Mouse (Mus musculus): ENCODE data around the gene Sapcd1. TPM values are rescaled to one million over a fixed set of nuclear protein-coding genes. Genes with fewer than 3 reads are reported as not detected.
"Not testable (repeated sequence)": the region's sequence is repeated elsewhere in the genome, so short reads cannot be mapped to it uniquely, and the experiment has no call there.

Sapcd1 gene
- polyA plus RNA-seq, 1 experiment from 2014 or later = 6.8 TPM

DNA sequence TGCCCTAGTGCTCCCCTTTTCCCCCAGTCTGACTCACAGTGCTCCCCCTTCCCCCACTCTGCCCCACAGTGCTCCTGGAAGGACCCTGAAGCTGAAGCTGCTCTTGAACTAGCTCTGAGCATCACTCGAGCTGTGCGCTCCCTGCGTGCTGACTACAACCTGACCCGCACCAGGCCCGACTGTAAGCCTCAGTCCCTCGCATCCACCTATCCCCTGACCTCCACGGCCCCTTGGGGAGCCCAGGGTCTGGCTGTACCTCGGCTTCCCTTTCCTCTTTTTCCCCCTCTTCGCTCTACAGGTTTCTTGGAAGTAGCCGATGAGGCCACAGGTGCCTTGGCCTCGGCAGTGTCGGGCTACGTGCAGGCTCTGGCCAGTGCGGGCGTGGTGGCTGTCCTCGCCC, 12.5 kb downstream of the Sapcd1 start:
- 94% methylated on average over 16 of the region's 16 CpGs for WGBS

DNA sequence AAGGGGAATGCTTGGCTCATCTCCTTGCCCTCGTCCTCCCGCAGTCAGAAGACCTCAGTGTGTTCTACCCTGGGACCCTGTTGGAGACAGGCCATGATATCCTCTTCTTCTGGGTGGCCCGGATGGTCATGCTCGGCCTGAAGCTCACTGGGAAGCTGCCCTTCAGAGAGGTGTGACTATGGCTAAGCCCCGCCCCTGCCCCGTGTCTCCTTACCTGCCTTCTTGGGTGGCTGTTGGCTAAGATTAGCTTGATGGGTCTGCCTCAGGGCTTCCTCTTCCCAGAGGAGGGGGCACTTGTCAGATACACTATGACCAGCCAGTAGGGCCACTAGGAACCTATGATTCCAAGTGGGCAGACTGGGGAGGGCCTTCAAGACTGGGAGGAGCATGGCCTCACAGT, 14.6 kb downstream of the Sapcd1 start:
- Histone ChIP-seq H3K27ac (replicated peaks) (no peak overlapping the region), H3K27me3 (no peaks in the 10 kb centered on the region), H3K36me3 (peaks cover 92% of the 10 kb centered on the region), H3K4me1 (no peaks in the 10 kb centered on the region), H3K9me3 (no peaks in the 10 kb centered on the region), H3K9ac (replicated peaks) (no peak overlapping the region), H3K4me3 (no peak overlapping the region), H3K4me2 (replicated peaks) (no peak overlapping the region)
- 88% methylated on average over 6 of the region's 6 CpGs for WGBS
- ATAC-seq (ENCODE audit: low FRiP score, low read depth) = no peak

More for the DNA sequence above, 12.5 kb downstream of the Sapcd1 start:
- Histone ChIP-seq H3K4me1 (no peaks in the 10 kb centered on the region), H3K9ac (replicated peaks) (no peak overlapping the region), H3K4me2 (replicated peaks) (no peak overlapping the region), H3K36me3 (peaks cover 71% of the 10 kb centered on the region), H3K4me3 (no peak overlapping the region), H3K27me3 (no peaks in the 10 kb centered on the region), H3K27ac (replicated peaks) (no peak overlapping the region), H3K9me3 (no peaks in the 10 kb centered on the region)
- no peak for ATAC-seq (ENCODE audit: low FRiP score, low read depth)

DNA sequence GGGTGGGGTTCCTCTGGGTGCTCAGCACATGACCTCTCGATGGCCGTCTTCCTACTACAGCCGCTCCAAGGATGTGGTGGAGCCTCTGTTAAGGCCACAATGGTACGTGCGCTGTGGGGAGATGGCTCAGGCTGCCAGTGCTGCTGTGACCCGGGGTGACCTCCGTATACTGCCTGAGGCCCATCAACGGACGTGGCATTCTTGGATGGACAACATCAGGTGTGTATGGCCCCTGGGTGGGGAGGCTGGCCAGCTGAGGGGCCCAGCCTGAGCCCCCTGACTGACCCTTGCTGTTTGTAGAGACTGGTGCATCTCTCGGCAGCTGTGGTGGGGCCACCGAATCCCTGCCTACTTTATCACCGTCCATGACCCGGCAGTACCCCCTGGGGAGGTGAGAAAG, 15.4 kb downstream of the Sapcd1 start:
- Histone ChIP-seq H3K4me1 (no peaks in the 10 kb centered on the region), H3K27me3 (no peaks in the 10 kb centered on the region), H3K4me3 (no peak overlapping the region), H3K9ac (replicated peaks) (no peak overlapping the region), H3K36me3 (peaks cover 99% of the 10 kb centered on the region), H3K4me2 (replicated peaks) (no peak overlapping the region), H3K27ac (replicated peaks) (no peak overlapping the region), H3K9me3 (no peaks in the 10 kb centered on the region)
- 93% methylated on average over 13 of the region's 13 CpGs for WGBS
- ATAC-seq (ENCODE audit: low FRiP score, low read depth) = no peak

DNA sequence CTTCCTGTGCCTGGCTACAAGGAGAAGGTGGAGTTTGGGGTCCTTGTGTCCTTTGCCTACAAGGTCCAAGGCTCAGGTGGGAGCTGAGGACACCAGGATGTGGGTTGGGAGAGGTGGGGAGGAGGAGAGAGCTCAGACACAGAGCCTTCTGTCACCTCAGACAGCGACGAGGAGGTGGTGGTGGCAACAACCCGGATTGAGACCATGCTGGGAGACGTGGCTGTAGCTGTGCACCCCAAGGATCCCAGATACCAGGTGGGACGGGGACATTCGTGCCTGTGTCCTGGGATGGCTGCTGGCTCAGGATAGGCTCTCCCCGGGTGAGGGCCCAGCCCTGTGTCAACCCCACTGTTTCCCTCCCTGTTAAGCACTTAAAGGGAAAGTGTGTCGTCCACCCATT, 16.4 kb downstream of the Sapcd1 start:
- H3K9me3 ChIP-seq = no peaks in the 10 kb centered on the region
- H3K9ac ChIP-seq (replicated peaks) = no peak overlapping the region
- ATAC-seq (ENCODE audit: low FRiP score, low read depth) = no peak
- WGBS = 96% methylated on average over 8 of the region's 8 CpGs
- peaks cover 100% of the 10 kb centered on the region for H3K36me3 ChIP-seq
- no peak overlapping the region for H3K4me3 ChIP-seq
- no peaks in the 10 kb centered on the region for H3K4me1 ChIP-seq
- H3K4me2 ChIP-seq (replicated peaks) = no peak overlapping the region
- H3K27ac ChIP-seq (replicated peaks) = no peak overlapping the region
- H3K27me3 ChIP-seq = no peaks in the 10 kb centered on the region

DNA sequence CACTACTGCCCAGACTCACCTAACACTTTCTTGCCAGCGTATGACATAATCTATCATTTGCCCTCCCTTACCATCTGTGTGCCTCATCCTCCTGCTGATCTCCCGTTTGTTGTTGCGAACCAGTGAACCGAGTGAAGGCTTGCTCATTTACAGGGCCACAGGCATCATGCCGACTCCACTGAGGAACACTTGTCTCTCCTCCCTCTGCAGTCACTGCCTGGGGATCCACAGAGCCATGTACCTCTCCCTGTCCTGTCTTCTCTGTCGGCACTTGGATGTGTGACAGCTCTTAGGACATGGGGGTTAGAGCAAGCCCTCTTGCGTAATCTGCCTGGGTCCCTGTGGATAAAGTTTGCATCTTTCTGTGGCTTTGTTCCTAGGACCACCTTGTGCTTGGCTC, 18.2 kb downstream of the Sapcd1 start:
- H3K27ac ChIP-seq (replicated peaks) = no peak overlapping the region
- H3K9me3 ChIP-seq = no peaks in the 10 kb centered on the region
- no peaks in the 10 kb centered on the region for H3K4me1 ChIP-seq
- no peak overlapping the region for H3K4me2 ChIP-seq (replicated peaks)
- H3K4me3 ChIP-seq = no peak overlapping the region
- H3K9ac ChIP-seq (replicated peaks) = no peak overlapping the region
- H3K27me3 ChIP-seq = no peaks in the 10 kb centered on the region
- H3K36me3 ChIP-seq = peaks cover 98% of the 10 kb centered on the region
- no peak for ATAC-seq (ENCODE audit: low FRiP score, low read depth)
- WGBS = 89% methylated on average over 7 of the region's 7 CpGs

DNA sequence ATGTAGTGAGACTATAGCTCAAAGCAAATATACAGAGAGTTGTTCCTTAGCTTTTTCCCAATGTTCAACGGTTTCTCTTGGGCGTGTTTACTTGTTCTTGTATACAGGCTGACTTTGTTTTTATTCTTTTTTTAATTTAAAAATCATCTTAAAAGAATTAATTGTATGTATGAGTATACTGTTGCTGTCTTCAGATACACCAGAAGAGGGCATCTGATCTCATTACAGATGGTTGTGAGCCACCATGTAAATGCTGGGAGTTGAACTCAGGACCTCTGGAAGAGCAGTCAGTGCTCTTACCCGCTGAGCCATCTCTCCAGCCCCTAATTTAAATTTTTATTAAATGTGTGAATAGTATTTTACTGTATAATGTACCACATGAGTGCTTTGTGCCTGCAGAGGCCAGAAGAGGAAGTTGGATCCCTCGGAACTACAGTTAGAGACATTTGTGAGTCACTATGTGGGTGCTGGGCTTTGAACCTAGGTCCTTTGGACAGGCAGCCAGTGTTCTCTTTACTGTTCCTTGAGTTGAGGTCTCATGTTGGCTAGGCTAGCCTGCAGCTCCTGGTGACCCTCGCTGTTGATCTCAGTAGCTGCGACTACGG, 20.3 kb downstream of the Sapcd1 start:
- Histone ChIP-seq H3K4me3 (no peak overlapping the region), H3K9ac (replicated peaks) (no peak overlapping the region), H3K27ac (replicated peaks) (no peak overlapping the region), H3K27me3 (no peaks in the 10 kb centered on the region), H3K4me2 (replicated peaks) (no peak overlapping the region), H3K9me3 (no peaks in the 10 kb centered on the region), H3K36me3 (peaks cover 83% of the 10 kb centered on the region), H3K4me1 (peaks cover 12% of the 10 kb centered on the region)
- WGBS = 96% methylated on average over 7 of the region's 7 CpGs
- ATAC-seq (ENCODE audit: low FRiP score, low read depth) = no peak

DNA sequence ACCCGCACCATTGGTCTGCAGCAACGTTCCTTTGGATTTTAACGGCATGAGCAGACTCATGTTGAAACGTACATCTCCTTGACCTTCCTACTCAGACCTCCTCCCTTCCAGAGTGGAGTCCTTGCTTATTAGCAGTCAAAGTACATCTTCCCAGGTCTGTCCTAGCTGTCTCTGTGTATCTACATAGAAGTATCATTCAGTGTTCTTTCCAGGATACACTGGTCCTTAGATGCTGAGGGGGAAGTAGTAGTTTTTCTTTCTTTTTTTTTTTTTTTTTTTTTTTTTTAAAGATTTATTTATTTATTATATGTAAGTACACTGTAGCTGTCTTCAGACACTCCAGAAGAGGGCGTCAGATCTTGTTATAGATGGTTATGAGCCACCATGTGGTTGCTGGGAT, 21.9 kb downstream of the Sapcd1 start:
- H3K9ac ChIP-seq (replicated peaks); H3K4me2 ChIP-seq (replicated peaks); H3K4me3 ChIP-seq; ATAC-seq (ENCODE audit: low FRiP score, low read depth); H3K27me3 ChIP-seq; H3K9me3 ChIP-seq; H3K27ac ChIP-seq (replicated peaks): not testable (repeated sequence)
- H3K36me3 ChIP-seq = peaks cover 68% of the 10 kb centered on the region
- WGBS = 98% methylated on average over 4 of the region's 5 CpGs
- peaks cover 22% of the 10 kb centered on the region for H3K4me1 ChIP-seq

DNA sequence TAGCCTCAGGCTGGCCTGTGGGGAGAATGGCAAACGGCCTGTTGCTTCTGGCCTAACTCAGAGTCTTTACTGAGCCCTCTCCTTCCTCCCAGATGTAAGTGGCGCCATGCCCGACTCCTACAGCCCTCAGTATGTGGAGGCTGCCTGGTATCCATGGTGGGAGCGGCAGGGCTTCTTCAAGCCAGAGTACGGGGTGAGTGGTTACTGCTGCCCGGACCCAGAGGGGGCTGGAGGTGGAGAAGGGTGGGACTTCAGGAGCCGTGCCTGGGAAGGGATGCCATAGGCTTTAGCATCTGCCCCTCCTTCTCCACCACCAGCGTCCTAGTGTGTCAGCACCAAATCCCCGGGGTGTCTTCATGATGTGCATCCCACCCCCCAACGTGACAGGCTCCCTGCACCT, 22.7 kb downstream of the Sapcd1 start:
- no peak overlapping the region for H3K4me2 ChIP-seq (replicated peaks)
- no peaks in the 10 kb centered on the region for H3K9me3 ChIP-seq
- no peak overlapping the region for H3K27ac ChIP-seq (replicated peaks)
- 95% methylated on average over 10 of the region's 10 CpGs for WGBS
- no peak overlapping the region for H3K4me3 ChIP-seq
- H3K4me1 ChIP-seq = peaks cover 23% of the 10 kb centered on the region
- no peaks in the 10 kb centered on the region for H3K27me3 ChIP-seq
- peaks cover 60% of the 10 kb centered on the region for H3K36me3 ChIP-seq
- ATAC-seq (ENCODE audit: low FRiP score, low read depth) = no peak
- no peak overlapping the region for H3K9ac ChIP-seq (replicated peaks)

DNA sequence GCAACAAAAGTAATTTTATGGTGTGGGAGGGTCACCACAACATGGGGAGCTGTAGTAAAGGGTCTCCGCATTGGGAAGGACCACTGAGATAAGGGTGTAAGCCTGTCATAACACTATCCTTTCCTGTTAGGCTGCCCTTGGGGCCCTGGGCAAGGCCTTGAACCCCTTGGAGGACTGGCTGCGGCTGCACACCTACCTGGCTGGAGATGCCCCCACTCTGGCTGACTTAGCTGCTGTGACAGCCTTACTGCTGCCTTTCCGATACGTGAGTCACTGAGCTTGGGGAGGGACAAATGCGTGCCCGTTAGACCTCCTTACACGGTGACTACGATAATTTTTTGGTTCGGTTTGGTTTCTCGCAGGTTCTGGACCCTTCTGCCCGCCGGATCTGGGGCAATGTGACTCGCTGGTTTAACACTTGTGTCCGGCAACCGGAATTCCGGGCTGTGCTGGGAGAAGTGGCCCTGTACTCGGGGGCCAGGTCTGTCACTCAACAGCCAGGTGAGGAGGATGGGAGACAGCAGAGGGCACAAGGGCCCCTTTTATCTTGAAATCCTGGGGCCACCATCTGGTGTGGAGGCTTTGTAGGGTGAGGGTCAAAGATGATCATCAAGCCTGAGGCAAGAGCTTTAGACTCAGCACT, 23.6 kb downstream of the Sapcd1 start:
- Histone ChIP-seq H3K4me3 (no peak overlapping the region), H3K27ac (replicated peaks) (no peak overlapping the region), H3K9me3 (no peaks in the 10 kb centered on the region), H3K4me1 (peaks cover 32% of the 10 kb centered on the region), H3K4me2 (replicated peaks) (no peak overlapping the region), H3K27me3 (no peaks in the 10 kb centered on the region), H3K36me3 (peaks cover 51% of the 10 kb centered on the region), H3K9ac (replicated peaks) (no peak overlapping the region)
- 95% methylated on average over 17 of the region's 17 CpGs for WGBS
- ATAC-seq (ENCODE audit: low FRiP score, low read depth) = no peak

DNA sequence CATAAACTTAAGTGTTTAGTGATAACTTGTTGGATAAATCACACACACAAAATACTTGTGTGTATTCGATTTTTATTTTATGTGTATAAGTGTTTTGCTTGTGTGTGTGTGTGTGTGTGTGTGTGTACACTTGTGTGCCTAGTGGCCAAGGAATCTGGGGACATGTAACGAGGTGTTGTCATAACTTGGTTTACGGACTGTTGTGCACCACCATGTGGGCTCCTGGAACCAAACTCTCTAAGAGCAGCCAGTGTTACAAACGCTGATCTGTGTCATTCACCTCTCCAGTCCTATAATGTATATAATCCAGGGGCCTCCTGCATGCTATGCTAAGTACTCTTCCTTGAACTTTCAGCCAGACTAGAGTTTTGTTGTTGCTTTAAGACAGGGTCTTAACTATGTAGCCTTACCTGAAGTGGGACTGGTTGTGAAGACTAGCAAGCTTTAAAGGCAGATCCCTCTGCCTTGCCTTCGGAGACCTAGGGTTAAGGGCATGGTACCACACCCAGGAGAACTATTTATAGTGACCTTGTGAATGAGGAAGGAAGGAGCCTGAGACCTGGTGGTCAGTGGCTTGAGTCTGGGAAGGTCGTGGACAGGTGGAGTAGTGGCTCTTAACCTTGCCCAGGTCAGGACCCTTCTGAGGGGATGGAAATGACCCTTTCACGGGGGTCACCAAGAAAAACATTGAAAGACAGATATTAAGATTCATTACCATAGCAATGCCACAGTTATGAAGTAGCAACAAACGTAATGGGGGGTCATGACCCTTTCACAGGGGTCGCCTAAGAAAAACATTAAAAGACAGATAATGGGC, 24.6 kb downstream of the Sapcd1 start:
- H3K27ac ChIP-seq (replicated peaks) = no peak overlapping the region
- H3K9me3 ChIP-seq = no peaks in the 10 kb centered on the region
- ATAC-seq (ENCODE audit: low FRiP score, low read depth) = no peak
- peak overlapping the region; percentile 93 for H3K9ac ChIP-seq (replicated peaks)
- H3K36me3 ChIP-seq = peaks cover 49% of the 10 kb centered on the region
- no peaks in the 10 kb centered on the region for H3K27me3 ChIP-seq
- H3K4me3 ChIP-seq = 0 out of 2 replicates have a peak overlapping the region, but pooled peaks have one; percentile 10
- peaks cover 41% of the 10 kb centered on the region for H3K4me1 ChIP-seq
- H3K4me2 ChIP-seq (replicated peaks) = peak overlapping the region; percentile 100
- 83% methylated on average over 9 of the region's 9 CpGs for WGBS

DNA sequence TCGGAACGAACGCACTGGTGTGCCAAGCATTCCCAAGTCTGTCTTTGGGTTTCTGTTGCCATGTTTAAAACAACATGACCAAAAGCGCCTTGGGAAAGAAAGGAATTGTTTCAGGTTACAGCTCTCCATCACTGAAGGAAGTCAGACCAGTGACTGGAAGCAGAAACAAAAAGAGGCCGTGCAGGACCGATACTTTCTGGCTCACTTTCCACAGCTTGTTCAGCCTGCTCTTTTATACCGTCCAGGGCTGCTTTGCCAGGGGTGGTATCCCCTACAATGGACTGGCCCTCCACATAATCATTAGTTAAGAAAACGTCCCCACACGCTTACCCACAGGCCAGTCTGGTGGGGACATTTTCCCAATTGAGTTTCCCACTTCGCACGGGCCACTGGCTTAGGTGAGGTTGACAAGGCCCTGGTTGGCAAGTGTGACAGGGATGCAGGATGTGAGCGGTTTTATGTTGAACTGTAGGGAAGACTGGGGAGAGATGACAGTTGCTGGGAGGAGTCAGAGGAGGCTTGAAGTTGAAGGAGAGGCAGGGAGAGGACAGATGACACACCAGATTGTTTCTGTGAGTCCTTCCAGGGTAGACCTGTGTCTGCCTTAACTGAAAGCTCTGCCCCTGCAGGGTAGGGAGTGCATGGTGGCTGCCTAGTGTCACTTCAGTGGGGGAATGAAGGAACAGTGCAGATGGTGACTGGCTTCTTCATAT, 25.5 kb downstream of the Sapcd1 start:
- Histone ChIP-seq H3K27me3 (no peaks in the 10 kb centered on the region), H3K4me1 (peaks cover 41% of the 10 kb centered on the region), H3K9me3 (no peaks in the 10 kb centered on the region), H3K36me3 (peaks cover 40% of the 10 kb centered on the region), H3K27ac (replicated peaks) (peak overlapping the region; percentile 97), H3K9ac (replicated peaks) (peak overlapping the region; percentile 93), H3K4me2 (replicated peaks) (peak overlapping the region; percentile 100), H3K4me3 (peak overlapping the region; percentile 92)
- ATAC-seq (ENCODE audit: low FRiP score, low read depth) = no peak
- 11% methylated on average over 12 of the region's 12 CpGs for WGBS
